Mouse (Mus musculus): ENCODE measurements around the gene Izumo1r.

The Izumo1r gene

DNA sequence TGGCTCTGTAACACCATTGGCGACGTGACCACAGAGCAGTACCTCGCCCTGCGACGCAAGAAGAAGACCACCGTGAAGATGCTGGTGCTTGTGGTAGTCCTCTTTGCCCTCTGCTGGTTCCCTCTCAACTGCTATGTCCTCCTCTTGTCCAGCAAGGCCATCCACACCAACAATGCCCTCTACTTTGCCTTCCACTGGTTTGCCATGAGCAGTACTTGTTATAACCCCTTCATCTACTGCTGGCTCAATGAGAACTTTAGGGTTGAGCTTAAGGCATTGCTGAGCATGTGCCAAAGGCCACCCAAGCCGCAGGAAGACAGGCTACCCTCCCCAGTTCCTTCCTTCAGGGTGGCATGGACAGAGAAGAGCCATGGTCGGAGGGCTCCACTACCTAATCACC is 35.4 kb downstream of the Izumo1r start:
- no peak for DNase-seq (ENCODE audit: low read depth, low spot score)

DNA sequence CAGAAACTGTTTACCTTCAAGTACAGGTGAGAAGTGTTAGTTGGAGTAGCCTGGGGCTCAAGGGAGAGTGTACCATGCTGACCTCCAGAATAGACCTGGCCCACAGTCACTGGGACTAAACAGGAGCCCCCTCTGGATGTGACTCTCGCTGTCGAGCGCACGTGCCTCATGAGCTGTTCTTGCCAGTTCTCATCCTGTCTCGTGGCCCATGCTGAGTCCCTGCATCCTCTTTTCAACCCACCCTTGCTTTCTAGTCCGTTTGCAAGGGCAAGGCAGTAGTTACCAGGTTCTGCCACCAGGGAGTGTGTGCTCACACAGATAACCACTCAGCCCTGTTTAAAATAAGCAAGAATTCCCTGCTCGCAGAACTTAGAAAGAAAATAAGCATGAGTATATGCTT is 36.8 kb downstream of the Izumo1r start:
- peak; percentile 67 for DNase-seq (ENCODE audit: low read depth, low spot score)

DNA sequence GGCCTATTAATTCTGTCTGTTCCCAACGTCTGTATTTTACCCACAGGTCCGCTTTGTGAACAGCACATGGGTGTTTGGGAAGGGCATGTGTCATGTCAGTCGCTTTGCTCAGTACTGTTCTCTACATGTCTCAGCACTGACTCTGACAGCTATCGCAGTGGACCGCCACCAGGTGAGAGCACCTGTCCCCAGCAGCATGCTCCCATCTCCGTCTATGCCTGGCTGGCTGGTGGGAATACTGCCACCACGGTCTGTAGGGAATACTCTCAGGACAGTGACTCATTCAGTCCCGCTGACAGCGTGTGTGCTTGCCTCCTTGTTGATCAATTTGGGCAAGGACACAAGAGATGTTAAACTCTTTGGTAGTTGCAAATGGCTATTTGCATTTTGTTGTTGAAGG is 39.0 kb downstream of the Izumo1r start:
- DNase-seq (ENCODE audit: low read depth, low spot score): no peak

DNA sequence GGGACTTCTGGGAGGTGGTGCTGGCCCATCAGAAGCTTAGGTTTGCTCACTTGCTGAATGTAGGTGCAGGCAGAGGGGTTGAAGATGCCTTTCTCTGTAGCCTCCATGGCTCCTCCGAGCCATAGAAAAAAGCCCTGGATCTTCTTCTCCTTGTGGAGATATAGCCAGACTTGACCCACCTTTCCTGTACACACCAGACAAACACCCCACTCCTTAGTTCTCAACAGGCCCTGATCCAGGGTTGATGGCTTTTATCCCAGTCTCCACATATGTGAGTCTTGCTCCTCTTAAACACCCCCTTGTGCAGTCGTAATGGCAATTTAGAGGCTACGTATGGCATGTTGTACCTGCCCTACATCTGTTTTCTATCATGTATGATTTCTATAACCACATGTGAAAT is 40.6 kb downstream of the Izumo1r start:
- DNase-seq (ENCODE audit: low read depth, low spot score): no peak

DNA sequence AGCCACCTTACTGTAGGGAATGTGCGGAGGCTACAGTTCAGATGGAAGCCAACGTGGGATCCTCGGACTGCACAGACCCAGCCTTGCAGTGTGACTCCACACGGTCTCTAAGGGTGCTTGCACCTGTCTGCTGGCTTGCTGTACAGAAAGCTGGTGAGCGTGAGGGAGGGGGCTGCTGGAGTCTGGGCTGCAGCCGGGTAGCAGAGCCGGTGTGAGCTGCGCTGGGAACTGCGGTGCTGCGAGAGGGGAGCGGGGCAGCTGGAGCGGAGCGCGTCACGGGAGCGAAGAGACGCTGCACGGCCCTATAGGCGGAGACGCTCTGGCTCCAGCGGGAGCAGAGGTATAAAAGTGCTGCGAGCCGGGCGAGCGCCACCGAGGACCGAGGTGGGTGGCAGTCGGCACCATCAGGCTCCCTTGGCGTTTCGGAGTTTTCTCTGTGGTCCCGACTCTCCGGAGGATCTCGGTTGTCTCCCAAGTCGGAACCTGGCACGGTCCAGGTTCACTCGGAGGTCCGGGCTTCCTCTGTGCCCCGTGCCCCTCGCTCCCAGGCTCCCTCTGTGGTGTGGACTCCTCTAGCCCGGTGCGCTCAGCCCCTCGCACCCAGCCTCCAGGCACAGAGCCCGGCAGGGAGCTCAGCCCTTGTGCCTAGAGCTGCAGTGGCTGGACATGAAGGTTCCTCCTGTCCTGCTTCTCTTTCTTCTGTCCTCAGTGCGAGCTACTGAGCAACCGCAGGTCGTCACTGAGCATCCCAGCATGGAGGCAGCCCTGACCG is 43.7 kb downstream of the Izumo1r start, which contains the start of gene Gpr83:
Gene Gpr83, plus strand, starts transcription at position 343 of the 772 bp plus-strand sequence.
- DNase-seq (ENCODE audit: low read depth, low spot score): peak; percentile 74

DNA sequence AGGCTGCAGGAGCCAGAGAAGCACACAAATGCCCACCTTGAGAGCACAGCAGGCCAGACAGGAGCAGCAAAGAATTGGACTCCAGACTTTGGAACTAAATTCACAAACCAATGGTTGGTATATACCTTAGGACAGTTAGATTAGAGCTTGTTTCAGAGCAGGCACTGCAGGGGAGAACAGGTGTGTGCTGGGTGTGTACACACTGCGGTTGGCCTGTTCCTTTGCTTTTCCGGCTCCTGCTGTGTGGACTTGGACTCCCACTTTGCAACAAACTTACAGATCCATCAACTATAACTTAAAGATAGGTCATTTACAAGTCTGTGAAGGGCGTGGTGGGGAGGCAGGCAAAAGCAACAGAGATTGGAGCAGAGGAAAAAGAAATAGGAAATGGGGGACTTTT is 45.0 kb downstream of the Izumo1r start:
- peak; percentile 51 for DNase-seq (ENCODE audit: low read depth, low spot score)

DNA sequence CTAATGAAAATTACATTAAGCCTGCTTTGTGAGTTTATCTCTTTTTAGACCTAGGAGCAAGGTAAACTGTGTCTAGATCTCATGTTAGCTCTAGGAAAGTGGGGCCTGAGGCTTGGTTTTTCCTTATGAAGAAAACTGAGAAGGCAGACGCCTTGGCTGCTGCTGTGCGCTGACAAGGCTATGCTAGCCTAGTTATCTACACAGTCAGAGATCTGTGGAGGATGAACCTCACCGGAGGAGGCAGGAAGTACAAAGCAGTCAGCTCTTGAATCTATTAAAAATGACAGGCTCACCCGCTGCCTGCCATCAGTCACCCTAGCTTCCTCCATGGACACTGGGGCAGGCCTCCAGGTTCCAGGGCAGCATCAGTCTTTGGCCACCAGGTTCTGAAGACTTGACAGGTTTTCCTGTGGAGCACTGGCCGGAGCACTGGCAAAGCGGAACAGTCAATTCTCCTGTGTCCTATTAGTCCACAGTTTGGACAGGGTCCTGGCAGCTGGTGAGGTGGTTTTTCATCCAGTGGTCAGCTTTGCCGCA is 45.5 kb downstream of the Izumo1r start:
- DNase-seq (ENCODE audit: low read depth, low spot score): no peak

DNA sequence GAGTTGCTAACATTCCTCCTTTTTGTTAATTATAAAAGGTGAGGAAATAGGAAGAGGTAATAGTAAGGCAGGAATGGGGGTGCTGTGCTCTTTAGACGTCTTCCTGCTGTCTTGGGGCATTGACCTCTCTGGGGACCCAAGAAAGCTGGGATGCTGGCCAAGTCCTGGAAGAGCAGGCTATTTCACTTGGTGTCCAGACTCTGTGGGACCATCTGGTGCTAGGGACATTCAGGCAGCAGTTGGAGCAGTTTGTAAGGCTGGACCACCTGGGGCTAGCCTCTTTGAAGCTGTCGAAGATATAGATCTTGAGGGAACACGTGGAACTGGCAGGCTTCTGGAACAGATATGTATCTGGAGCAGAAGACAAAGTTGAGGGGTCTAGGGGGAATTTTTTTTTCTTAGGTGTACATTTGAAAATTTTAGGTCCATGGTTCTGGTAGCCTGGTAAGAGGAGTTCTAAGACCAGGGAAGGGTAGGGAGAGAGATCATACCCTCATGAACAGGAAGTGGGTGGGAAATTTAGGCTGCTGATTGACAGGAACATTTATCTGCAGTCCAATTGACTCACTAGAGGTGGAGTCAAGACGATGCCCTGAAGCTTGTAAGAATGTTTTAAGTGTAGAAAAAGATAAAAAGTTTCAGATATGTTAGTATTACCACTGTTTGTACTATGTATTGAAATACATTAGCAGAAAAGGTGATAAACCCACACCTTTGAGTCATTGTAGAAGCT is 46.7 kb downstream of the Izumo1r start:
- no peak for DNase-seq (ENCODE audit: low read depth, low spot score)

DNA sequence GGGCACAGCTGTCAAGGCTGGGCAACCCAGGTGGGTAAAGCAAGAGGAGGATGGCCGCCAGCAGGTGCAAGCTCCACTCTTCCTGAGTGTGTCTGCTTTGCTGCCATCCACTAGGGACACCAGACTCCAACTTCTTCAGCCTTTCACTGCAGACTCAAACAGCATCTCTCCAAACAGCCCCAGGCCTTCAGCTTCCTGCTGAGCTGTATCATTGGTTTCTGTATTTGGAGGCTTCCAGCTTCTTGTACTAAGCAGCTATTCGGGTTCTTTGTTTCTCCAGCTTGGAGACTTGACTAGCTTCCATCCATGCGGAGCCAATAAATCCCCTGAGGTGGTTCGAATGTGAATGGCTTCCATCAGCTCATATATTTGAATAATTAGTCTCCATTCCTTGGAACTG is 49.2 kb downstream of the Izumo1r start:
- peak; percentile 82 for DNase-seq (ENCODE audit: low read depth, low spot score)

DNA sequence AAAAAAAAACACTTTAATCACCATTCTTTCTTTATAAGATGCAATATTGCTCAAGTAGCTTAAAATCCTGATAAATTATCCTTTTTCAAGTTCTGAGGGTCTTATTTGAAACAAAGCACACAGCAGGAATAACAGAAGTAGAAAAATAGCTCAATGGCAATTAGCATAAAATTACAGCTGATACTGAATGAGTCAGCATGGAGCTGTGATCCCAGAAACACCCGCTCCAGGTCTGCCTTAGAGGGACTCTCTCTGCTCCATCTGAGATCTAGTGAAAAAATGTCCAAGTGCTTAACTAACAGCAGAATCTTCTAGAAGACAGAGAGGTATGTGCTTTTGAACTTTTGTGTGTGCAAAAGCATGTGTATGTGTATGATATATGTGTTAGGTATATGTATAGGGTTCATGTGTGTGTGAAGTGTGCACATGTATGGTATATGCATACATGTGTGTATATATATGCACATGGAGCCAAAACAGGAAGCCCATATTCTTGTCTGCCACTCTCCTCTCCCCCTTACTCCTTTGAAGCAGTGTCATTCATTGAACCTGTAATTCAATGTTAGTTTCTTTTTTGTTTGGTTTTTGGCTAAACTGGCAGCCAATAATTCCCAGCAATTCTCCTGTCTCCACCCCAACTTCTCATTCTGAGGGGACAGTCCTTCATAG is 55.3 kb downstream of the Izumo1r start:
- no peak for DNase-seq (ENCODE audit: low read depth, low spot score)

DNA sequence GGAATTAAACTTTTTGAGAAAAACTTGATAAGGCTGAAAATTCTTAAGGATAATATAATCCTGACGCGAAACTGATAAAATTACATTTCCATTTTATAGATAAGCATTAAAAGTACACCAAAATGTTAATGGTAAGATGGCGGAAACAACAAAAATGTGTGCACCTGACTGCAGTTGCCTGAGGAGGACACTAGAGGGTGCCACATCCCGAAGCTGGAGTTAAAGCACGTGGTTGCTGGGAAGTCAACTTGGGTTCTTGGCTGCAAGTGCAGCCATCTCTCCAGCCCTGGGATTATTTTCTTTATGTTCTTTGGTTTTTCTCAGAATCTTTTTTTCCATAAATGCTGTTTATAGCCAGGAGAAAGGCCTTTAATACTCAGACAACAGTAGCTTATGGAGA is 57.3 kb downstream of the Izumo1r start:
- DNase-seq (ENCODE audit: low read depth, low spot score): peak; percentile 87

DNA sequence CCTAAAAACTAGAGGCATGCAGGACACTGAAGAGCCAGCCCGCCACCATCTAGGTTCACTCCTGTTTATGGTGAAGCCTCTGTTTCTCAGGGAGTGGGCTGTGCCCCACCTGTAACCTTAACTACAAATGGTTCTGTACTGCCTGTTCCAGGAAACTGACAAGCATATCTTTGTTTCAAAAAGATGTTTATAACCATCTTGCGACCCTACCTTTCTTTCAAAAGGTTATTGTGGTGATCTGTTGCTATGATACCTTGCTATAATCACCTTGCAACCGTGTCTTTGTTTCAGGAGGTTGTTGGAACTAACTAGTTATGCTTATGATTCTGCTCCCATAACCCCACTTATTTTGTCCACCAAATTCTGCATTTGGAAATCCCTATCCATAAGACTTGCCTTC is 59.8 kb downstream of the Izumo1r start:
- no peak for DNase-seq (ENCODE audit: low read depth, low spot score)

DNA sequence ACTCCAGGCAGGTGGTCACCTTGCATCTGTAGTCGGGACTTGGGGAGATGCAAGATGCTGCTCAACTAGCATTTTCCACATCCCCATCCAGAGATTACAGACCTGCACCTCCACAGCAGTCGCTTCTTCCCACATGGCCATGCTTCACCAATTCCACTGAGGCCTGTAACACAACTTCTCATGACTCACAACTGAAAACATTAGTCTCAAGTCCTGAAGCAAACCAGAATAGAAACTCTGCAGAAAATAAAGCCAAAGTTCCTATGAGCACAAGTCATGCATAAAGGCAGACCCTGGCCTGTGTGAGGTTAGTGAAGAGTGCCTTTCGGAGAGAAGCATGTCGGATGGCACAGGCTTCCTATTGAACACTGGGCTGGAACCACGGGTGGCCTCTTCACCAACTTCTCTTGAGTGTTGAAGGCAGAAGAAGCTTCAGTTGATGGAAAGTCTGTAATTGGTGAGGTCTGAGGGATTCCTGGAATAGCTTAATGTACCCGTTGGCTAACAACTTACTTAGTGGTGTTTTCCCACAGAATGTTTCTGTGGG is 60.4 kb downstream of the Izumo1r start:
- no peak for DNase-seq (ENCODE audit: low read depth, low spot score)

DNA sequence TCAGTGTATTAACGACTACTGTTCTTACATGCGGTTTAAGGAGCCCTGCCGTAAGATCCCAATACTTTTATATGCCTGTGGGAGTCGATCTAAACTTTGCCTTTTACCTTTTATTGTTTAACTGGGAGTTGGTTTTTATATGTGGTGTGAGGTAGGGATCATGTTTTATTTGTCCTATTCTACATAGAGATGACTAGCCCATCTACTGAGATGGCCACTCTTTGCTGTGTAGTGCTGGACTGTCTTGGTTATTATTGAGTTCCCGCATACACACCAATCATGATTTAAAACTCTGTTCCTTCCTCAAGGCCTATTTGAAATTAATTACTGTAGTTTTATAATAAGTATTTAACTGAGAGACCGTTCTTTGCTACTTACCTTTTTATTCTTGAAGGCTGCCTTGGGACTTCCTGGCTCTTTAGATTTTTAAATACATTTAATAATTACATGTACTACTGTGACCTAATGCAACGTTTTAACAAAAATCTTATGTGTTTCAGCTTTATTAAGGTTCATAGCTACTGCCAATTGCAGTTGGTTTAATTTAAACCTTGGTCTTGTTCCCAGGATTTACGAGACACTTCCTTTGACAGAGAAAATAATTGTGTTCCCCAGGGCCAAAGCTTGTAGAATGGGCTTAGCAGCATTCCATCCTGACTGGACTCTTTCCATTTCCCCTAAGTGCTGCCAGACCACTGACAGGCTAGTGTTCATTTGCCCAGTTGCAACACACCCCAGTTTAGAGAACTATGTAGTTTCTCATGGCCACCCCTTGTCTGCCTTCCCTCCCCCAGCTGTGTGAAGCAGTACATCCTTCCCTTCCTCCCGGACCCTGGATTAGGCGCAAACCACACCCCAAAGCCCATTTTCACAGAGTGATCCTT is 61.6 kb downstream of the Izumo1r start:
- DNase-seq (ENCODE audit: low read depth, low spot score): peak; percentile 32

DNA sequence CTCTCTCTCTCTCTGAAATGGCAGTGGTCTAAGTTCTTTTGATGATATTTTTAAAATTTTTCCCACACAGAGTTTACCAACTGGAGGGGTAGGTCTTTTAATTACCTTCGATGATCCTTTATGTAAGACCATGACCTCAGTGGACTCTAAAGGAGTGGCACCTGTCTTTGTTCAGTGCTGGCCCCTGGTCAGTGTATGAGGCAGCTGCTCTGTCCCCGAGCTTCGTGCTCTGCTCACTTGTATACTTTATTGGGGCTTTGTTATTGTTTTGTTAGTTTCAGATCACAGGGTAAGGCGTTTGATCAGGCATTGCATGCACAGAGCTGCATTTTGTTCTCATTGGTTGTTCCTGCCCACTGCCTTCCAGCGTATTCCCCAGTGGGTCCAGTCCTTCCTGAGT is 63.8 kb downstream of the Izumo1r start:
- DNase-seq (ENCODE audit: low read depth, low spot score): no peak

DNA sequence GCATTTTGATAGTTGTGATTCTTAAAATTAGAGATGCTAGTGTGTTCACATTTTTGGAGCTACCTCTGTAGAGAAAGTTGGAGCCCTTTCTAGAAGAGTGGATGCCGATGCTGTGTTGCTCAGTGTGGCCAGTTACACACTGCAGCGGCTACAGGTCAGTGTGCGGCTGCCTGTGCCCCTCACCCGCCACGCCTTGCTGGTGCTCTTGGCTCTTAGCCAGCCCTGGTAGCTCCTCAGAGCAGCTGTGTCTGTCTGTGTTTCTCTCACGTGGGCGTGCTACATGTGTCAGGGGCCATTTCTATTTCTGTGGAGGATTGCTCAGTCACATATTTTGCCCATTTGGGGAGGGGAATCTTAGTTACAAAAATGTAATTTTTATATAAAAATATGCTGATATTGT is 64.2 kb downstream of the Izumo1r start:
- DNase-seq (ENCODE audit: low read depth, low spot score): no peak

All from ZHBTc4 (cell line).